Mouse (Mus musculus) stomach, postnatal 0 days (tissue): ENCODE measurements around the gene Cfp. TPM values are rescaled to one million over a fixed set of nuclear protein-coding genes. Genes with fewer than 3 reads are reported as not detected.

ENCODE experiments used
- ATAC-seq: fragments of 200-750 bp; cut with Nextera tagmentation; 2 replicates; pipeline ENCODE4 v1.8.0; 2017; ENCODE audit not compliant: low FRiP score, low TSS enrichment
- DNase-seq: peaks from one replicate; pipeline ENCODE4 v3.0.0-alpha.2; 2016; ENCODE audit warnings: low spot score
- H3K27ac ChIP-seq: fragments of 300-500 bp; sonication (generic); replicated peaks from 2 replicates; pipeline ENCODE4 v1.5.1; 2014; ENCODE audit warnings: mild to moderate bottlenecking, control low read depth
- H3K27me3 ChIP-seq: fragments of 300-500 bp; sonication (generic); 2 replicates; pipeline ENCODE4 v1.6.1; 2014; ENCODE audit warnings: low read length; ENCODE audit not compliant: control insufficient read depth, insufficient read depth
- H3K36me3 ChIP-seq: fragments of 300-500 bp; sonication (generic); 2 replicates; pipeline ENCODE4 v1.6.1; 2014; ENCODE audit warnings: low read length, mixed read lengths; ENCODE audit not compliant: control insufficient read depth, insufficient read depth
- H3K4me1 ChIP-seq: fragments of 300-500 bp; sonication (generic); replicated peaks from 2 replicates; pipeline ENCODE4 v1.6.1; 2014; ENCODE audit warnings: antibody characterized with exemption; ENCODE audit not compliant: control insufficient read depth, insufficient read depth
- H3K4me2 ChIP-seq: fragments of 300-500 bp; sonication (generic); replicated peaks from 2 replicates; pipeline ENCODE4 v1.6.1; 2014; ENCODE audit warnings: low read depth, mild to moderate bottlenecking, control low read depth, moderate library complexity
- H3K4me3 ChIP-seq: fragments of 300-500 bp; sonication (generic); 2 replicates; pipeline ENCODE4 v1.5.1; 2014; ENCODE audit warnings: low read depth, low read length, control low read depth
- H3K9ac ChIP-seq: fragments of 300-500 bp; sonication (generic); 2 replicates; pipeline ENCODE4 v1.6.1; 2014; ENCODE audit warnings: mild to moderate bottlenecking, low read length, control low read depth, mixed read lengths
- H3K9me3 ChIP-seq: fragments of 300-500 bp; sonication (generic); 2 replicates; pipeline ENCODE4 v1.6.1; 2016; ENCODE audit warnings: low read length; ENCODE audit not compliant: control insufficient read depth
- CTCF ChIP-seq: IDR thresholded peaks from 2 replicates; pipeline ENCODE4 v1.5.1; 2016; ENCODE audit warnings: antibody characterized with exemption, low read depth, mild to moderate bottlenecking, moderate library complexity
- EP300 ChIP-seq: optimal IDR thresholded peaks from 2 replicates; pipeline ENCODE3; 2016; ENCODE audit warnings: antibody characterized with exemption
- WGBS: fragments of 180-500 bp; shearing (Covaris S2); extraction: QIAGEN DNeasy Blood & Tissue Kit; methylation state at CpG from one replicate; pipeline ENCODE4 v1.1.7; 2014; 5-methylcytosine and 5-hydroxymethylcytosine counted together
- polyA plus RNA-seq: library from polyadenylated mRNA; unstranded; fragments of >200 nt; fragmentation: Nextera tagmentation; extraction: Ambion mirVana; gene quantifications from 2 replicates; pipeline ENCODE4 v1.2.1, GENCODE M21; 2015

Gene Cfp
- polyA plus RNA-seq, 1 experiment from 2014 or later = 6.0 TPM

- no peaks in the 10 kb centered on the region for H3K27me3 ChIP-seq
- H3K9me3 ChIP-seq = no peaks in the 10 kb centered on the region
- no peak overlapping the region for H3K4me3 ChIP-seq
- 78% methylated on average over 1 of the region's 1 CpGs for WGBS
- no peaks in the 10 kb centered on the region for H3K4me1 ChIP-seq
- no peaks in the 10 kb centered on the region for H3K36me3 ChIP-seq
- TF ChIP-seq CTCF (no peak), EP300 (no peak)
- no peak overlapping the region for H3K4me2 ChIP-seq
- no peak overlapping the region for H3K27ac ChIP-seq
- no peak for DNase-seq
- H3K9ac ChIP-seq = no peak overlapping the region
- no peak for ATAC-seq
Measured at GRCm38 (mm10) chrX:20931963-20932362, 608 bp upstream of the Cfp start.

DNA sequence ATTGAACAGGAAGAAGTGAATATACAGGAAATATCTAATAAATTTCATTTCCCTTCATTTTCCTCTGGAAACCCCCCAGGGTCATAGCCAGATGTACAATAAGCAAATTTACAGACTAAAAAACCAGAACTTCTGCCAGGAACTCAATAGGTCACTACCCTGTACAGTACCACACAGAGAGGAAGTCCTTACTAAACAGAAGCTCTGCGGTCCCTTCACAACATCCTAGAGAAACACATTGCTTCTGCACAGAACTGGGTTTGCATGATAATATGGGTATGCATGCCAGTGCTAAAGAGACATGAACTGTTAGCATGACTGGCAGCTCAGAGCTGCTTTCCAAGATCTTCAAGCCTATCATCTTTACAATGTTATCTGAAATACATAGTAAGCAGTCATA, 1.5 kb downstream of the Cfp start:
- no peak for TF ChIP-seq CTCF
- Histone ChIP-seq H3K9ac (no peak overlapping the region), H3K27me3 (no peaks in the 10 kb centered on the region), H3K4me1 (no peaks in the 10 kb centered on the region), H3K36me3 (no peaks in the 10 kb centered on the region), H3K27ac (no peak overlapping the region), H3K4me2 (no peak overlapping the region), H3K4me3 (no peak overlapping the region), H3K9me3 (no peaks in the 10 kb centered on the region)
- 86% methylated on average over 1 of the region's 1 CpGs for WGBS
- DNase-seq = no peak
- ATAC-seq = no peak

GRCm38 (mm10) chrX:20924976-20925375, 6.4 kb downstream of the Cfp start:
- Histone ChIP-seq H3K4me1 (no peaks in the 10 kb centered on the region), H3K36me3 (no peaks in the 10 kb centered on the region), H3K27me3 (no peaks in the 10 kb centered on the region), H3K9me3 (no peaks in the 10 kb centered on the region), H3K9ac (no peak overlapping the region), H3K4me3 (no peak overlapping the region), H3K27ac (no peak overlapping the region), H3K4me2 (no peak overlapping the region)
- no peak for TF ChIP-seq EP300
- TF ChIP-seq CTCF = no peak
- ATAC-seq (no peak), DNase-seq (no peak)

DNA sequence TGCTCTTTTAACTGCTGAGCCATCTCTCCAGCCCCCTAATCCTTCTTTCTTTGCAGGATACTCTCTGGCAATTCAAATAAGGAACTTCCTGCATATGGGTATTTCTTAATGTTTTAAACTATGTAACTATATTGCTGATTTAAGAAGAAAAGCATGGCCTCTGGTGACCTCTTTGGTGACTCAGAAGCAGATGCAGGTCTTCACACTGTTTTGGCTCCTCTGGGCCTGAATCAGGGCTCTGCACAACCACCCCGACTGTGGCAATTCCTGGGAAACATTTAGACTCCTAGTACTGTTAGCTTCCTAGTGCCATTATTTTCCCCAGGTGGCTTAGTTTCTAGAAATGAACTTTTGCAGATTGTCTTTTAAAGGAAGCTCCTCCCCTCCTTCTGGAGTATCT, 7.8 kb downstream of the Cfp start:
- H3K9ac ChIP-seq = no peak overlapping the region
- no peak overlapping the region for H3K4me3 ChIP-seq
- ATAC-seq = no peak
- H3K36me3 ChIP-seq = no peaks in the 10 kb centered on the region
- no peak overlapping the region for H3K27ac ChIP-seq
- no peaks in the 10 kb centered on the region for H3K9me3 ChIP-seq
- no peak for DNase-seq
- no peak for TF ChIP-seq EP300
- TF ChIP-seq CTCF = no peak
- WGBS = 62% methylated on average over 1 of the region's 1 CpGs
- no peaks in the 10 kb centered on the region for H3K27me3 ChIP-seq
- no peaks in the 10 kb centered on the region for H3K4me1 ChIP-seq
- no peak overlapping the region for H3K4me2 ChIP-seq

- 52% methylated on average over 5 of the region's 5 CpGs for WGBS
- no peaks in the 10 kb centered on the region for H3K36me3 ChIP-seq
- H3K4me3 ChIP-seq = peak overlapping the region; percentile 38; the same call in 1 of the 2 replicates
- H3K27me3 ChIP-seq = no peaks in the 10 kb centered on the region
- ATAC-seq = no peak
- no peaks in the 10 kb centered on the region for H3K9me3 ChIP-seq
- no peak overlapping the region for H3K4me2 ChIP-seq
- H3K27ac ChIP-seq = no peak overlapping the region
- no peak overlapping the region for H3K9ac ChIP-seq
- TF ChIP-seq CTCF = no peak
- TF ChIP-seq EP300 = no peak
- no peaks in the 10 kb centered on the region for H3K4me1 ChIP-seq
- no peak for DNase-seq
Measured at GRCm38 (mm10) chrX:20921366-20921765, 10.0 kb downstream of the Cfp start.

DNA sequence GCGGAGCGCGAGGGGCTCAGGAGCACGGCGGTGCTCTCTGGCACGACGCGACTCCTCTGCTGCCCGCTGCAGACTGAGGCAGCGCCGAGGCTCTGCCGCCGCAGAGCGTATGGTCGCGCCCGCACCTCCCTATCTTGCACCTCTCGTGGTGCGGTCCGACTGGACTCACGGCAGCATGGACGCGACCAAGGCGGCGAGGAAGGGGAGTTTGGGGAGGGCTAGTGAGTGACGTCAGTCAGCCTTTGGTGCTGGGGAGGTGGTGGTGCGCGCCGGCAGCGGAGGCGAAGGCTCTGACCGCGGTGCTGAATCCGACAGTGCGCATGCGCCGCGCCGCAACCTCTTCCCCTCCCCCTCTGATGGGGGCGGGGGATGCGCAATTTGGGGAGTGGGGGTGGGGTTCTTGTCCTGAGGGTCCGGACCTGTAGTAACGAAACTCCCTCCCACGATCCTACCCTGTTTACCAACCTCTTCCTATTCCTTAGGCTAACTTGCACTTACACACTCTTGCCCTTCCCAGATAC, 10.5 kb downstream of the Cfp start, which contains the start of gene Syn1:
Syn1 (minus strand) TSS at position 161 of the 521 bp plus-strand sequence.
- TF ChIP-seq EP300 = no peak
- peak; percentile 77 for DNase-seq
- 17% methylated on average over 38 of the region's 44 CpGs for WGBS
- H3K36me3 ChIP-seq = no peaks in the 10 kb centered on the region
- H3K9ac ChIP-seq = no peak within 1 kb of the TSS
- H3K4me2 ChIP-seq = peak within 1 kb of the TSS; percentile 63
- H3K27me3 ChIP-seq = no peaks in the 10 kb centered on the region
- peak within 1 kb of the TSS; percentile 38 for H3K4me3 ChIP-seq
- H3K4me1 ChIP-seq = no peaks in the 10 kb centered on the region
- H3K27ac ChIP-seq = no peak within 1 kb of the TSS
- H3K9me3 ChIP-seq = no peaks in the 10 kb centered on the region
- ATAC-seq = peak; percentile 97
